Mouse (Mus musculus): ENCODE measurements around the gene Mid1ip1. TPM values are rescaled to one million over a fixed set of nuclear protein-coding genes. Genes with fewer than 3 reads are reported as not detected.

Mid1ip1 gene
- polyA plus RNA-seq (2015; fragmentation: Nextera tagmentation; extraction: Ambion mirVana), result 137 and 145 TPM in 2 replicates

DNA sequence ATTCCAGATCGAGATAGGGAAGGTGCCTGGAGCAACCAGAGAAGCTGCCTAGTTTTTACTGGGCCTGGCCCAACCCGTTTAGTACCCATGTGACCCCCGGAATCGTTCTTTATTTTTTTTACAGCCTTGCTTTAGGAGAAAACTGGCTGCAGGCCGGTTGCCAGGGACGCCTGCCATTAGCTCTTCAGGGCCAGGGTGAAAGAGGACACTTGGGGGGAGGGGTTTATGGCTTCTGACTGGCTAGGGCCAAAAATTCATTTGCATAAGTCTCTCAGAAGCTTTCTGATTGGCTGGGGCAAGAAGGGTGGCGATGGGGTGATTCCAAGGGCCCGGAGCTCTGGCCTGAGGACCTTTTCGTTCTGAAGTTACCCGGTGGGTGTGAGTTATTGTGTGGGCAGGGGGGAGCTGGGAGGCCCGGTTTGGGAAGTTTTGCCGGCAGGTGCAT lies at the start of gene Mid1ip1:
Gene Mid1ip1 (plus strand): TSS at position 318 of the 445 bp plus-strand sequence.

Other genes starting within 250 kb of the Mid1ip1 start
- 680 and 711 TPM in 2 replicates for gene Tspan7, start 229.9 kb upstream of the Mid1ip1 start, polyA plus RNA-seq (2015; fragmentation: Nextera tagmentation; extraction: Ambion mirVana)

All from neural tube, postnatal 0 days (tissue).